Mouse (Mus musculus): Measurements from ENCODE around the gene Tgfbr3. TPM values are rescaled to one million over a fixed set of nuclear protein-coding genes. Genes with fewer than 3 reads are reported as not detected.

Tgfbr3 gene
- total and polyA plus RNA-seq, 2 experiments from 2014 or later, result 3.4 to 14.3 TPM

DNA sequence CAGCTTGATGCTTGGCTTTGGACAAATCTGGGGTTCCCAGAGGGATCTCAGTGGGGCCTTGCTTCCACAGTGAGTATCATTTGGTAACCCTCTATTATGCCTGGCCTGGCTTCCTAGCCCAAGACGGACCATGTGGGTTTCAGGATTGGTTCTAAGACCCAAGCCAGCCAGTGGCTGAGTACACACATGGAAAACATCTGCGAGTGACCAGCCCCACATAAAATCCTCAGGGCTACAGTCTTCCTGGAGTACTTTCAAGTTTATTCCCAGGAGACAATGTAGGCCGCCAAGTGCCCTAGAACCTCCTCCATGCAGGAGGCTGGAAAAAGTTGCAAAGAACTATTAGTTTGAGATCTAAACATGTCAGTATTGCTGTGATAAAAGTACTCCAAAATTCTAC, 172.6 kb downstream of the Tgfbr3 start:
- Histone ChIP-seq H3K9me3 (ENCODE audit: low read length) (no peaks in the 10 kb centered on the region), H3K9ac (no peak overlapping the region), H3K27ac (ENCODE audit: low read depth, low read length) (no peak overlapping the region), H3K4me3 (ENCODE audit: low read depth, low read length) (no peak overlapping the region), H3K4me1 (ENCODE audit: insufficient read depth) (no peaks in the 10 kb centered on the region), H3K4me2 (ENCODE audit: low read depth) (no peak overlapping the region), H3K36me3 (ENCODE audit: insufficient read depth) (no peaks in the 10 kb centered on the region), H3K27me3 (ENCODE audit: insufficient read depth, low read length) (no peaks in the 10 kb centered on the region)
- no peak for ATAC-seq
- WGBS, result 90% methylated on average over 3 of the region's 3 CpGs
- TF ChIP-seq CTCF (IDR thresholded peaks at IDR 0.05; ENCODE audit: low read depth), result no peak
- no peak for DNase-seq

DNA sequence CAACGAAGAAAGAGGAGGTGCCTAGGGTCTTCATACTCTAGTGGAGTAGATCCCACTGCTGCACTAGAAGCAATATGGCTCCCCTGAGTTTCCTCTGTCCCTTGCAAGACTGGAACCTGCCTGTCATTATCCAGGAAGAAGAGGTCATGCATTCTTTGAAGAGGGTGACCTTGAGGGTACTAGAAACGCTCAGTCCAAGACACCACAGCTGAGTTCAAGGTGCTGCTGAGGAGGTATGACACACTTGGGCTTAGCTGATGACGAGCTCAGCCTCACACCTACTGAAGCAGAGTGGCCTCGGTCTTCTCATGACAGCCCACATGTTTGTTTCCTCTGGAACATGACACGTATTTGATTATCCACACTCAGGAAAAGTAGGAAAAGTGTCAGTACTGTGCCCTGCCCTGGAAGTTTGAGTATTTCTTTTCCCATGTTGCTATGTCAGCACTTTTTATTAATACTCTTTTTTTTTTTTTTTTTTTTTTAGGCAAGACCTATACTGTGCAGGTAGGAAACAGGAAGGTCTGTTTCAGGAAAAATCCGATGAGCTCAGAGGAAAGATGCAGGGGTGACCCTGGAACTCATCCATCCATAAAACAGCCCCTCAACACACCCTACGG, 176.7 kb downstream of the Tgfbr3 start:
- TF ChIP-seq CTCF (IDR thresholded peaks at IDR 0.05; ENCODE audit: low read depth), result no peak
- Histone ChIP-seq H3K27me3 (ENCODE audit: insufficient read depth, low read length) (no peaks in the 10 kb centered on the region), H3K4me1 (ENCODE audit: insufficient read depth) (no peaks in the 10 kb centered on the region), H3K4me3 (ENCODE audit: low read depth, low read length) (no peak overlapping the region), H3K27ac (ENCODE audit: low read depth, low read length) (no peak overlapping the region), H3K9ac (no peak overlapping the region), H3K9me3 (ENCODE audit: low read length) (no peaks in the 10 kb centered on the region), H3K36me3 (ENCODE audit: insufficient read depth) (no peaks in the 10 kb centered on the region), H3K4me2 (ENCODE audit: low read depth) (no peak overlapping the region)
- DNase-seq, result no peak
- WGBS, result 81% methylated on average over 7 of the region's 7 CpGs
- no peak for ATAC-seq

DNA sequence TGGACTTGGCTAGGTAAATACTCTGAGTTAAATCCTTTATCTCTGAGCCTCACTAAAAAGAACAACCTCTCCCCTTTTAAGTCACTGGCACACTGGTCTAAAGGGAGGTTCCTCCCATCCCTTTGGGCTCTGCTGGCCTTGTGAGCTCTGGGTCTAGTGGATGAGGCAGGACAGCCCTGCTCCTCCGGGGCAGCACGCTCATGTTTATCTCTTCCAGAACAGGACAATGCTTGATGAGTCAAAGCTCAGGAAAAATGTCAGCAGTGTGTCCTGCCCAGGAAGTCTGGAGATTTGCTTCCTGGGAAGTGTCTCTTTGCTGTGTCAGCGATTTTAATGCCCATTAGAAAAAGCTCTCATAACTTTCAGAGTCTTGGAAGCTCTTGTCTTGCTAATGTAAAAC, 177.6 kb downstream of the Tgfbr3 start:
- H3K4me2 ChIP-seq (ENCODE audit: low read depth), result no peak overlapping the region
- ATAC-seq, result no peak
- WGBS, result 67% methylated on average over 3 of the region's 3 CpGs
- H3K36me3 ChIP-seq (ENCODE audit: insufficient read depth), result no peaks in the 10 kb centered on the region
- H3K4me1 ChIP-seq (ENCODE audit: insufficient read depth), result no peaks in the 10 kb centered on the region
- no peak overlapping the region for H3K27ac ChIP-seq (ENCODE audit: low read depth, low read length)
- no peak for TF ChIP-seq CTCF (IDR thresholded peaks at IDR 0.05; ENCODE audit: low read depth)
- H3K9me3 ChIP-seq (ENCODE audit: low read length), result no peaks in the 10 kb centered on the region
- no peak overlapping the region for H3K9ac ChIP-seq
- DNase-seq, result no peak
- no peaks in the 10 kb centered on the region for H3K27me3 ChIP-seq (ENCODE audit: insufficient read depth, low read length)
- no peak overlapping the region for H3K4me3 ChIP-seq (ENCODE audit: low read depth, low read length)

DNA sequence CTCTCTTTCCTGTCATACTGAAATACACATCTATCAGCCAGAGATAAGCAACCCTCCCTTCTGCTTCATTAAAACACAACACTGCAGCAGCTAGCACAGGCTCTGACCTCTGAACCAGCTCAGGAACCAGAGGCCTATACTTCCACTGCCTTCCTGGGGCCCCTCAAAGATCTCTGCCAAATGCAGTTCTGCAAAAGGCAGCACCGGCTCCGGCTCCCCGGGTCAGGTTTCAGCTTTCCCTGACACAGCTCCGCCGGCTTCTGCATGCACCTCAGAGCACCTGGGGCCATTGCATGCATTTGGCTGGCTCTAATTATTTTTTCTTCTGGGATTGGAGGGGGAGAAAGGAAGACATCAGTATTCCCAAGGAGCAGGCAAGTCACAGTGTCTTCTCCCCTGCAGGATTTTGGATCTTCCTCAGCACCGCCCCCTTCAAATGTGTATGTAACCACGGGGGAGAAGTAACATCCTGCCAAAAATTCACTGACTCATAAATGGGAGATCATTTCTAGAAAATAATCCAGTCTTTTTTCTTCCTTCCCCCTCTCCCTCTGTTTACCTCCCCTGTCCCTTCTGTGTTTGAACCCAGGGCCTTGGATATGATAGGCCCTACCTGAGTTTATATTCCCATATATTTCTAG, 178.4 kb downstream of the Tgfbr3 start:
- Histone ChIP-seq H3K9me3 (ENCODE audit: low read length) (no peaks in the 10 kb centered on the region), H3K36me3 (ENCODE audit: insufficient read depth) (no peaks in the 10 kb centered on the region), H3K27ac (ENCODE audit: low read depth, low read length) (no peak overlapping the region), H3K4me3 (ENCODE audit: low read depth, low read length) (no peak overlapping the region), H3K27me3 (ENCODE audit: insufficient read depth, low read length) (no peaks in the 10 kb centered on the region), H3K4me1 (ENCODE audit: insufficient read depth) (no peaks in the 10 kb centered on the region), H3K9ac (no peak overlapping the region), H3K4me2 (ENCODE audit: low read depth) (no peak overlapping the region)
- TF ChIP-seq CTCF (IDR thresholded peaks at IDR 0.05; ENCODE audit: low read depth), result no peak
- WGBS, result 33% methylated on average over 7 of the region's 7 CpGs
- DNase-seq, result no peak
- ATAC-seq, result no peak

DNA sequence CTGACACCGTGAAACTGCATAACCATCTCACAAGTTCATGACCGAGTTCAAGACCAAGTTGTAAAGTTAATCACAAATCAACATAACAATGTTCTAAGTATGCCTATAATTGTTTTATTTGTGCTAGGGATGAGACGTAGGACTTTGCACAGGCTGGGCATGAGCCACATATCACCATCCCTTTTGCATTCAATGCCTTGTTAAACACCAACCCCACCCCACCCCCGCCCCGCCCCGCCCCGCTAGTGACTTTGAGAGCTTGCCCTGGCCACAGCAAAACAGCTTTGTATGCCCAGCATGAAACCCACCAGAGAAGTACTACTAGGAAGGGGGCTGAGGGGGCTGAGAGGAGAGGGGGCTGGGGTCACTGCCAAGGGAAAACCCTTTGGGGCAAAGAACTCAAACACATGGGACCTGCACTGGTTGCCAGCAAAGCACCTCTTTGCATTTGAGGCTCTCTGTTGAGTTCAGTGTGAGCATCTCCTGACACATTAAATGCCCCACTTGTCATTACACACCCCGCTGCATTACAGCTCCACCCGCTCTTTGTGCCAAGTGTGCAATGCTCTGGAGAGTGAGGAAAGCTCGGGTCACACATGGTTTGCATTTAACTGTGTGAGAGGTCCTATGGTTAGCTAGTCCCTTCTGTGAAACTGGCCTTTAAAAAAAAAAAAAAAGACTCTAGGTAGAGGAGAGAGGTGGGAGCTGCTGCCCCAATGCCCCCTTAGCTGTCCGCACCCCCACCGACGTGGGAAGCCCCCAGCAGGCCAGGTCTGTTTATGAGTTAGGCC, 179.1 kb downstream of the Tgfbr3 start:
- H3K36me3 ChIP-seq (ENCODE audit: insufficient read depth), result no peaks in the 10 kb centered on the region
- no peak overlapping the region for H3K4me2 ChIP-seq (ENCODE audit: low read depth)
- H3K4me1 ChIP-seq (ENCODE audit: insufficient read depth), result no peaks in the 10 kb centered on the region
- no peaks in the 10 kb centered on the region for H3K9me3 ChIP-seq (ENCODE audit: low read length)
- no peak for DNase-seq
- 59% methylated on average over 13 of the region's 13 CpGs for WGBS
- no peak overlapping the region for H3K27ac ChIP-seq (ENCODE audit: low read depth, low read length)
- H3K27me3 ChIP-seq (ENCODE audit: insufficient read depth, low read length), result no peaks in the 10 kb centered on the region
- no peak overlapping the region for H3K9ac ChIP-seq
- TF ChIP-seq CTCF (IDR thresholded peaks at IDR 0.05; ENCODE audit: low read depth), result no peak
- no peak overlapping the region for H3K4me3 ChIP-seq (ENCODE audit: low read depth, low read length)
- no peak for ATAC-seq

DNA sequence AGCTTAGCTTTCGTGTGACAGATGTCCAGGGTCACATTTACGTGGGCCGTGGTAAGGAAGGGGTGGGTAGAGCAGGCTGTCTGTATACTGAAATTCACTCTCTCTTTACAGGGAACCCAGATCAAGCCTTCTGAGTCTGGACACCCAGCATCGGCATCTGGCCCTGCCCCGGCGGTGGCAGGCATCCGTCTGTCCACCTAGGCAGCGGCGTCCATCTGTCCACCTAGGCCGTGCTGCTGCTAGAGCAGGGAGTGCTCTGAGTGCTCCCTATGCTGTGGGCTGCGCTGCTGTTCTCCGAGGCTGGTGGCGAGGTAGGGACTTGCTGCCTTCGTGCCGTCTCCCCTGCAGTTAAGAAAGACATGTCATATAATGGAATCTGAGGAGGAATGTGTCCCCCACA, 180.0 kb downstream of the Tgfbr3 start:
- H3K9ac ChIP-seq, result no peak overlapping the region
- no peak for TF ChIP-seq CTCF (IDR thresholded peaks at IDR 0.05; ENCODE audit: low read depth)
- H3K4me3 ChIP-seq (ENCODE audit: low read depth, low read length), result no peak overlapping the region
- no peak overlapping the region for H3K4me2 ChIP-seq (ENCODE audit: low read depth)
- DNase-seq, result no peak
- 78% methylated on average over 15 of the region's 15 CpGs for WGBS
- H3K27ac ChIP-seq (ENCODE audit: low read depth, low read length), result no peak overlapping the region
- no peaks in the 10 kb centered on the region for H3K4me1 ChIP-seq (ENCODE audit: insufficient read depth)
- no peaks in the 10 kb centered on the region for H3K27me3 ChIP-seq (ENCODE audit: insufficient read depth, low read length)
- ATAC-seq, result no peak
- H3K36me3 ChIP-seq (ENCODE audit: insufficient read depth), result no peaks in the 10 kb centered on the region
- H3K9me3 ChIP-seq (ENCODE audit: low read length), result no peaks in the 10 kb centered on the region

DNA sequence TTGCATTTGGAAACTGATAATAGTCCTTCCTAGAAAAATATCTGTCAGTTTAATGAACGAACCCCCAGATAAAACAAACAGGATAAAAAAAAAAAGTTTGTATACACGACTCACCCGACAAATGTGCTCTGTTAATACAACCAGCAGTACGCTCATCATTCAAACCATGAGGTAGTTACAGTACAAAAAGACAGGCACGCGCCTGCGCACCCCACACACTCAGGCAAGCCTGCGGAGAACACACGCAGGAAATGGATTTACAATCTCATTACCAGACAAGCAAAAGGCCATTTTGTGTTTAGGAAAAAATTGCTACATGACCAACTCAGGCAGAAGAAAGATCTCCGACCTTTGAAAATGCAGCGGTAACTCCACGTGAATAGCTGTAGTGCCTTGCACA, 182.6 kb downstream of the Tgfbr3 start:
- no peak for ATAC-seq
- no peak for DNase-seq
- H3K4me2 ChIP-seq (ENCODE audit: low read depth), result no peak overlapping the region
- no peaks in the 10 kb centered on the region for H3K36me3 ChIP-seq (ENCODE audit: insufficient read depth)
- H3K4me3 ChIP-seq (ENCODE audit: low read depth, low read length), result no peak overlapping the region
- H3K4me1 ChIP-seq (ENCODE audit: insufficient read depth), result no peaks in the 10 kb centered on the region
- no peaks in the 10 kb centered on the region for H3K27me3 ChIP-seq (ENCODE audit: insufficient read depth, low read length)
- H3K9ac ChIP-seq, result no peak overlapping the region
- H3K9me3 ChIP-seq (ENCODE audit: low read length), result no peaks in the 10 kb centered on the region
- no peak overlapping the region for H3K27ac ChIP-seq (ENCODE audit: low read depth, low read length)
- WGBS, result 69% methylated on average over 12 of the region's 12 CpGs
- no peak for TF ChIP-seq CTCF (IDR thresholded peaks at IDR 0.05; ENCODE audit: low read depth)

Measured in forebrain, postnatal 0 days (tissue).